Mouse (Mus musculus) heart, embryonic 16.5 days (tissue): ENCODE measurements at regions not wholly inside any gene's neighbourhood (a gene's known extent, or its start where the extent isn't known, plus 50 kb on each side); places are given as distances from the start of the nearest gene placed in this dataset.

ENCODE experiments used
- ATAC-seq: fragments of 200-750 bp; cut with Nextera tagmentation; replicated peaks from 2 replicates; pipeline ENCODE4 v1.8.0; 2017; ENCODE audit warnings: moderate number of reproducible peaks; ENCODE audit not compliant: insufficient read depth, low FRiP score; ENCODE audit errors: extremely low read depth
- H3K27ac ChIP-seq: fragments of 300-500 bp; sonication (generic); 2 replicates; pipeline ENCODE4 v1.5.1; 2014; ENCODE audit warnings: mild to moderate bottlenecking, low read length, control low read depth, moderate library complexity
- H3K27me3 ChIP-seq: fragments of 300-500 bp; sonication (generic); 2 replicates; pipeline ENCODE4 v1.6.1; 2014; ENCODE audit warnings: low read length, mixed read lengths; ENCODE audit not compliant: control insufficient read depth, insufficient read depth
- H3K36me3 ChIP-seq: fragments of 300-500 bp; sonication (generic); 2 replicates; pipeline ENCODE4 v1.6.1; 2014; ENCODE audit not compliant: control insufficient read depth, insufficient read depth
- H3K4me1 ChIP-seq: fragments of 300-500 bp; sonication (generic); 2 replicates; pipeline ENCODE4 v1.6.1; 2014; ENCODE audit warnings: low read length, mixed read lengths; ENCODE audit not compliant: control insufficient read depth, insufficient read depth
- H3K4me2 ChIP-seq: fragments of 300-500 bp; sonication (generic); 2 replicates; pipeline ENCODE4 v1.6.1; 2014; ENCODE audit warnings: low read depth, mild to moderate bottlenecking, control low read depth, low read length
- H3K4me3 ChIP-seq: fragments of 300-500 bp; sonication (generic); 2 replicates; pipeline ENCODE4 v1.5.1; 2014; ENCODE audit warnings: mild to moderate bottlenecking, control low read depth, low read length
- H3K9ac ChIP-seq: fragments of 300-500 bp; sonication (generic); 2 replicates; pipeline ENCODE4 v1.6.1; 2014; ENCODE audit warnings: low read length, control low read depth
- H3K9me3 ChIP-seq: fragments of 300-500 bp; sonication (generic); replicated peaks from 2 replicates; pipeline ENCODE4 v1.6.1; 2016; ENCODE audit warnings: low read length; ENCODE audit not compliant: control insufficient read depth
- WGBS: fragments of 180-500 bp; shearing (Covaris S2); extraction: QIAGEN DNeasy Blood & Tissue Kit; methylation state at CpG from one replicate; pipeline ENCODE4 v1.1.7; 2014; 5-methylcytosine and 5-hydroxymethylcytosine counted together

- H3K4me1 ChIP-seq = peaks cover 2% of the 10 kb centered on the region; the same call in 1 of the 2 replicates
- H3K27me3 ChIP-seq = no peaks in the 10 kb centered on the region
- no peaks in the 10 kb centered on the region for H3K36me3 ChIP-seq
- H3K9me3 ChIP-seq = peaks cover 2% of the 10 kb centered on the region
- no peak overlapping the region; the same call in 1 of the 2 replicates for H3K9ac ChIP-seq
- WGBS = 78% methylated on average over 4 of the region's 4 CpGs
- no peak overlapping the region for H3K27ac ChIP-seq
- no peak overlapping the region for H3K4me3 ChIP-seq
- no peak for ATAC-seq
- H3K4me2 ChIP-seq = no peak overlapping the region
Measured at GRCm38 (mm10) chr5:35221451-35222305, 56.4 kb upstream of the Adra2c start.

- Histone ChIP-seq H3K27me3 (no peaks in the 10 kb centered on the region), H3K4me3 (no peak overlapping the region), H3K9me3 (no peaks in the 10 kb centered on the region; the same call in 1 of the 2 replicates), H3K9ac (no peak overlapping the region), H3K4me2 (no peak overlapping the region), H3K27ac (no peak overlapping the region), H3K4me1 (peaks cover 2% of the 10 kb centered on the region), H3K36me3 (no peaks in the 10 kb centered on the region)
- 30% methylated on average over 2 of the region's 2 CpGs for WGBS
- no peak for ATAC-seq
Measured at GRCm38 (mm10) chr5:35216271-35216670, 61.8 kb upstream of the Adra2c start.

- no peak overlapping the region for H3K4me3 ChIP-seq
- H3K9me3 ChIP-seq = no peaks in the 10 kb centered on the region; the same call in 1 of the 2 replicates
- peaks cover 2% of the 10 kb centered on the region for H3K4me1 ChIP-seq
- WGBS = 34% methylated on average over 11 of the region's 11 CpGs
- H3K4me2 ChIP-seq = no peak overlapping the region
- H3K9ac ChIP-seq = no peak overlapping the region
- no peaks in the 10 kb centered on the region for H3K27me3 ChIP-seq
- H3K27ac ChIP-seq = no peak overlapping the region
- peak; percentile 60 for ATAC-seq
- no peaks in the 10 kb centered on the region for H3K36me3 ChIP-seq
Measured at GRCm38 (mm10) chr5:35215480-35216195, 62.5 kb upstream of the Adra2c start.

- Histone ChIP-seq H3K27me3 (no peaks in the 10 kb centered on the region), H3K9me3 (no peaks in the 10 kb centered on the region; the same call in 1 of the 2 replicates), H3K27ac (no peak overlapping the region), H3K36me3 (no peaks in the 10 kb centered on the region), H3K4me2 (no peak overlapping the region), H3K9ac (no peak overlapping the region), H3K4me3 (no peak overlapping the region), H3K4me1 (peaks cover 2% of the 10 kb centered on the region)
- 87% methylated on average over 11 of the region's 11 CpGs for WGBS
- no peak; the same call in 1 of the 2 replicates for ATAC-seq
Measured at GRCm38 (mm10) chr5:35215007-35215406, 63.1 kb upstream of the Adra2c start.

GRCm38 (mm10) chr5:35209348-35209747 is 68.8 kb upstream of the Adra2c start:
- no peak overlapping the region for H3K4me3 ChIP-seq
- H3K27ac ChIP-seq = no peak overlapping the region
- H3K4me1 ChIP-seq = 0 out of 2 replicates have a peak, but pooled peaks cover 4% of the 10 kb centered on the region
- H3K9me3 ChIP-seq = no peaks in the 10 kb centered on the region
- 27% methylated on average over 1 of the region's 1 CpGs for WGBS
- H3K4me2 ChIP-seq = no peak overlapping the region
- no peak overlapping the region for H3K9ac ChIP-seq
- ATAC-seq = peak; percentile 45; the same call in 1 of the 2 replicates
- no peaks in the 10 kb centered on the region for H3K27me3 ChIP-seq
- H3K36me3 ChIP-seq = no peaks in the 10 kb centered on the region

DNA sequence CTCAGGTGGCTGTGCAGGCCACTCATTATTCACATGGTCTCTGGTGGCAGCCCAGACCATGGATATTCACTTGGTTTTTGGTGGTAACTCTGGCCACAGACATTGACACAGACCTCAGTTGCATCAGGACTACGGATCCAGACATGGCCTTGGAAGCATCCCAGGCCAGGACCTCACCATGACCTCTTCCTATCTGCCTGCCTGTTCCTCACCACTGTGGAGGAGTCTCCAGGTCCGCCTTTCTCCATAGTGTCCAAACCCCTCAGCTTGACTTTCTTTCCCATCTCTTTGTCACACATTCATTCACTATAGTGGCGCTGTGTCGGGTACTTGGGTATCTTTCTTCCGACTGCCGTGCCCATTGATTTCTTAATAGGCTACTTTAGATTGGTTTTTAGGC is 74.1 kb upstream of the Adra2c start:
- ATAC-seq = no peak
- Histone ChIP-seq H3K9me3 (no peaks in the 10 kb centered on the region), H3K4me3 (no peak overlapping the region), H3K27ac (no peak overlapping the region), H3K9ac (no peak overlapping the region), H3K4me2 (no peak overlapping the region), H3K36me3 (no peaks in the 10 kb centered on the region), H3K27me3 (no peaks in the 10 kb centered on the region; the same call in 1 of the 2 replicates), H3K4me1 (0 out of 2 replicates have a peak, but pooled peaks cover under 1% of the 10 kb centered on the region)
- 88% methylated on average over 6 of the region's 6 CpGs for WGBS

GRCm38 (mm10) chr5:35198468-35198867 is 79.7 kb upstream of the Adra2c start:
- no peak overlapping the region for H3K27ac ChIP-seq
- H3K36me3 ChIP-seq = no peaks in the 10 kb centered on the region
- no peak for ATAC-seq

DNA sequence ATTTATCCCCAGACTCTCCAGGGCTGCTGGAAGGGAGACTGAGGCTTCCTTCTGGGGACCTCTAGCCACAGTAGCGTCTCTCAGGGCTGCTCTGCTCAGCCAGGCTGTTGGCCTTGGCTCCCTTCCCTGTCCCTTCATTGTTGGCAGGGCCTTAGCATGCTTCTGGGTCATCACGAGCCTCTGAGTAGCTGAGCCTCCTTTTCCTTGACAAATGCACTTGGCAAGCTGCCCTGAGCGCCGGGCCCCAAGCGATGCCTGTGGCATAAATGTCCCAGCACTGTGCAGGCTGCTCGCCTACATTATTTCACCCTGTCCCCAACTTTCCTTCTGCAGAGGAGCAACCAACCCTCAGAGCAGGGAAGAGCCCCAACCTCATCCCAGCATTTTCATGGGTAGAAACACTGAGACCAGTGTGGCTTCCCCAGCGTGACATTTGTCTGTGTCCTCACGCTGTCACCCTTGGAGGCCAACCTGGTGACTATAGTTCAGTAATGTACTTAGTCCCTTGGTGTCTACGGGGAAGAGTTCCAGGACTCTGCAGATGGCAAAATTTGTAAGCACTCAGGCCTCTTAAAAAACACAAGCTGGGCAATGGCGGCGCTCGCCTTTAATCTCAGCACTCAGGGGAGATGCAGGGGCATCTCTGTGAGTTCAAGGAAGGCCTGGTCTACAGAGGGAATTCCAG is 83.7 kb upstream of the Lrpap1 start:
- 32% methylated on average over 12 of the region's 12 CpGs for WGBS
- peak; percentile 94 for ATAC-seq
- H3K27ac ChIP-seq = peak overlapping the region; percentile 64

More at GRCm38 (mm10) chr5:35198468-35198867, 79.7 kb upstream of the Adra2c start:
- WGBS = 46% methylated on average over 5 of the region's 5 CpGs
- Histone ChIP-seq H3K9me3 (no peaks in the 10 kb centered on the region), H3K27me3 (peaks cover 3% of the 10 kb centered on the region; the same call in 1 of the 2 replicates), H3K4me1 (no peaks in the 10 kb centered on the region), H3K9ac (no peak overlapping the region), H3K4me3 (no peak overlapping the region), H3K4me2 (no peak overlapping the region)

More for the DNA sequence above, 83.7 kb upstream of the Lrpap1 start:
- Histone ChIP-seq H3K9ac (no peak overlapping the region; the same call in 1 of the 2 replicates), H3K4me1 (peaks cover 29% of the 10 kb centered on the region), H3K4me3 (no peak overlapping the region), H3K9me3 (no peaks in the 10 kb centered on the region), H3K4me2 (no peak overlapping the region), H3K27me3 (0 out of 2 replicates have a peak, but pooled peaks cover 2% of the 10 kb centered on the region), H3K36me3 (no peaks in the 10 kb centered on the region)
